Mouse (Mus musculus): Measurements from ENCODE around the gene Apoa1.

Gene Apoa1

GRCm38 (mm10) chr9:46215338-46216322 is 12.8 kb upstream of the Apoa1 start:
- DNase-seq (ENCODE audit: low spot score in 2 of 2): peak; percentile 34 to 48

- no peak for DNase-seq (ENCODE audit: low spot score in 2 of 2)
Measured at GRCm38 (mm10) chr9:46216744-46217470, 11.5 kb upstream of the Apoa1 start.

GRCm38 (mm10) chr9:46218176-46218575 is 10.2 kb upstream of the Apoa1 start:
- no peak for DNase-seq (ENCODE audit: low spot score in 2 of 2)

- DNase-seq (ENCODE audit: low spot score in 2 of 2): peak; percentile 23 to 30
Measured at GRCm38 (mm10) chr9:46223090-46223489, 5.3 kb upstream of the Apoa1 start.

- DNase-seq (ENCODE audit: low spot score in 2 of 2): no peak
Measured at GRCm38 (mm10) chr9:46224101-46224500, 4.3 kb upstream of the Apoa1 start.

GRCm38 (mm10) chr9:46224945-46225660 is 3.3 kb upstream of the Apoa1 start:
- DNase-seq (ENCODE audit: low spot score in 2 of 2): no peak

- no peak for DNase-seq (ENCODE audit: low spot score in 2 of 2)
Measured at GRCm38 (mm10) chr9:46227064-46227614, 1.2 kb upstream of the Apoa1 start.

- peak; percentile 69 to 79 for DNase-seq (ENCODE audit: low spot score in 2 of 2)
Measured at GRCm38 (mm10) chr9:46229573-46230449, 1.4 kb downstream of the Apoa1 start.

GRCm38 (mm10) chr9:46230450-46230975 is 2.1 kb downstream of the Apoa1 start:
- DNase-seq (ENCODE audit: low spot score in 2 of 2): no peak

- no peak for DNase-seq (ENCODE audit: low spot score in 2 of 2)
Measured at GRCm38 (mm10) chr9:46235196-46235595, 6.8 kb downstream of the Apoa1 start.

- DNase-seq (ENCODE audit: low spot score in 2 of 2): no peak
Measured at GRCm38 (mm10) chr9:46235596-46235648, 7.0 kb downstream of the Apoa1 start, which contains the start of gene Apoc3. Gene Apoc3, minus strand, starts transcription at chr9:46235636.

GRCm38 (mm10) chr9:46235649-46236048 is 7.3 kb downstream of the Apoa1 start:
- DNase-seq (ENCODE audit: low spot score in 2 of 2): no peak

- DNase-seq (ENCODE audit: low spot score in 2 of 2): no peak
Measured at GRCm38 (mm10) chr9:46238850-46239249, 10.5 kb downstream of the Apoa1 start.

GRCm38 (mm10) chr9:46240526-46241153 is 12.3 kb downstream of the Apoa1 start, which contains the start of gene Apoa4:
Gene Apoa4, plus strand, starts transcription at chr9:46240696.
- DNase-seq (ENCODE audit: low spot score in 2 of 2): no peak

GRCm38 (mm10) chr9:46241818-46242217 is 13.4 kb downstream of the Apoa1 start:
- DNase-seq (ENCODE audit: low spot score in 2 of 2): no peak

GRCm38 (mm10) chr9:46243122-46243521 is 14.7 kb downstream of the Apoa1 start:
- DNase-seq (ENCODE audit: low spot score in 2 of 2): no peak

GRCm38 (mm10) chr9:46243584-46243983 is 15.2 kb downstream of the Apoa1 start:
- DNase-seq (ENCODE audit: low spot score in 2 of 2): no peak

GRCm38 (mm10) chr9:46246752-46247324 is 18.5 kb downstream of the Apoa1 start:
- peak in 1 of 2 experiments; percentile 52 for DNase-seq (ENCODE audit: low spot score in 2 of 2)

GRCm38 (mm10) chr9:46256177-46256576 is 27.8 kb downstream of the Apoa1 start:
- DNase-seq (ENCODE audit: low spot score in 2 of 2): no peak
